Mouse (Mus musculus): ENCODE measurements at regions not wholly inside any gene's neighbourhood (a gene's known extent, or its start where the extent isn't known, plus 50 kb on each side); places are given as distances from the start of the nearest gene placed in this dataset.

- WGBS = 43% methylated on average over 1 of the region's 1 CpGs
Observed at GRCm38 (mm10) chr3:128081430-128081829, 185.3 kb upstream of the Fam241a start.

GRCm38 (mm10) chr3:128067861-128068260, 171.7 kb upstream of the Fam241a start:
- 69% methylated on average over 4 of the region's 4 CpGs for WGBS
- Histone ChIP-seq H3K9ac (ENCODE audit: low read length) (no peak overlapping the region), H3K27ac (ENCODE audit: low read length) (no peak overlapping the region), H3K27me3 (ENCODE audit: control insufficient read depth, insufficient read depth, low read length) (no peaks in the 10 kb centered on the region), H3K4me1 (ENCODE audit: control insufficient read depth, insufficient read depth, low read length) (no peaks in the 10 kb centered on the region), H3K9me3 (replicated peaks; ENCODE audit: control insufficient read depth, low read length) (no peaks in the 10 kb centered on the region), H3K4me2 (ENCODE audit: low read depth, low read length) (no peak overlapping the region), H3K36me3 (ENCODE audit: control insufficient read depth, insufficient read depth, low read length) (no peaks in the 10 kb centered on the region), H3K4me3 (replicated peaks; ENCODE audit: low read length) (no peak overlapping the region)
- no peak for ATAC-seq (ENCODE audit: insufficient read depth, low FRiP score)

More at GRCm38 (mm10) chr3:128081430-128081829, 185.3 kb upstream of the Fam241a start:
- Histone ChIP-seq H3K36me3 (ENCODE audit: control insufficient read depth, insufficient read depth, low read length) (no peaks in the 10 kb centered on the region), H3K9me3 (replicated peaks; ENCODE audit: control insufficient read depth, low read length) (no peaks in the 10 kb centered on the region), H3K4me3 (replicated peaks; ENCODE audit: low read length) (no peak overlapping the region), H3K4me1 (ENCODE audit: control insufficient read depth, insufficient read depth, low read length) (no peaks in the 10 kb centered on the region), H3K9ac (ENCODE audit: low read length) (no peak overlapping the region), H3K4me2 (ENCODE audit: low read depth, low read length) (no peak overlapping the region), H3K27me3 (ENCODE audit: control insufficient read depth, insufficient read depth, low read length) (no peaks in the 10 kb centered on the region), H3K27ac (ENCODE audit: low read length) (no peak overlapping the region)
- no peak for ATAC-seq (ENCODE audit: insufficient read depth, low FRiP score)

- Histone ChIP-seq H3K4me2 (ENCODE audit: low read depth, low read length) (no peak overlapping the region), H3K36me3 (ENCODE audit: control insufficient read depth, insufficient read depth, low read length) (no peaks in the 10 kb centered on the region), H3K9me3 (replicated peaks; ENCODE audit: control insufficient read depth, low read length) (no peaks in the 10 kb centered on the region), H3K4me1 (ENCODE audit: control insufficient read depth, insufficient read depth, low read length) (no peaks in the 10 kb centered on the region; the same call in 1 of the 2 replicates), H3K27me3 (ENCODE audit: control insufficient read depth, insufficient read depth, low read length) (no peaks in the 10 kb centered on the region), H3K27ac (ENCODE audit: low read length) (no peak overlapping the region), H3K9ac (ENCODE audit: low read length) (no peak overlapping the region), H3K4me3 (replicated peaks; ENCODE audit: low read length) (no peak overlapping the region)
- ATAC-seq (ENCODE audit: insufficient read depth, low FRiP score) = no peak
- WGBS = 41% methylated on average over 9 of the region's 9 CpGs
Observed at GRCm38 (mm10) chr3:128054031-128054430, 157.9 kb upstream of the Fam241a start.

GRCm38 (mm10) chr3:128043709-128044108, 147.6 kb upstream of the Fam241a start:
- Histone ChIP-seq H3K9me3 (replicated peaks; ENCODE audit: control insufficient read depth, low read length) (no peaks in the 10 kb centered on the region), H3K27ac (ENCODE audit: low read length) (no peak overlapping the region), H3K4me2 (ENCODE audit: low read depth, low read length) (no peak overlapping the region), H3K4me3 (replicated peaks; ENCODE audit: low read length) (no peak overlapping the region), H3K4me1 (ENCODE audit: control insufficient read depth, insufficient read depth, low read length) (no peaks in the 10 kb centered on the region), H3K9ac (ENCODE audit: low read length) (no peak overlapping the region), H3K36me3 (ENCODE audit: control insufficient read depth, insufficient read depth, low read length) (no peaks in the 10 kb centered on the region), H3K27me3 (ENCODE audit: control insufficient read depth, insufficient read depth, low read length) (no peaks in the 10 kb centered on the region)
- no peak for ATAC-seq (ENCODE audit: insufficient read depth, low FRiP score)
- 55% methylated on average over 3 of the region's 3 CpGs for WGBS

GRCm38 (mm10) chr3:128040407-128041115, 144.4 kb upstream of the Fam241a start:
- no peaks in the 10 kb centered on the region for H3K9me3 ChIP-seq (replicated peaks; ENCODE audit: control insufficient read depth, low read length)
- peak overlapping the region; percentile 78 for H3K27ac ChIP-seq (ENCODE audit: low read length)
- no peak overlapping the region for H3K9ac ChIP-seq (ENCODE audit: low read length)
- WGBS = 43% methylated on average over 12 of the region's 12 CpGs
- H3K36me3 ChIP-seq (ENCODE audit: control insufficient read depth, insufficient read depth, low read length) = no peaks in the 10 kb centered on the region
- no peaks in the 10 kb centered on the region for H3K4me1 ChIP-seq (ENCODE audit: control insufficient read depth, insufficient read depth, low read length)
- peak; percentile 88 for ATAC-seq (ENCODE audit: insufficient read depth, low FRiP score)
- peak overlapping the region; percentile 32 for H3K4me2 ChIP-seq (ENCODE audit: low read depth, low read length)
- H3K27me3 ChIP-seq (ENCODE audit: control insufficient read depth, insufficient read depth, low read length) = no peaks in the 10 kb centered on the region
- peak overlapping the region; percentile 3; the same call in 1 of the 2 replicates for H3K4me3 ChIP-seq (replicated peaks; ENCODE audit: low read length)

GRCm38 (mm10) chr3:128039185-128039584, 143.1 kb upstream of the Fam241a start:
- no peaks in the 10 kb centered on the region for H3K36me3 ChIP-seq (ENCODE audit: control insufficient read depth, insufficient read depth, low read length)
- 42% methylated on average over 5 of the region's 5 CpGs for WGBS
- no peak overlapping the region for H3K27ac ChIP-seq (ENCODE audit: low read length)
- H3K4me1 ChIP-seq (ENCODE audit: control insufficient read depth, insufficient read depth, low read length) = no peaks in the 10 kb centered on the region
- ATAC-seq (ENCODE audit: insufficient read depth, low FRiP score) = no peak
- no peak overlapping the region for H3K9ac ChIP-seq (ENCODE audit: low read length)
- no peak overlapping the region for H3K4me3 ChIP-seq (replicated peaks; ENCODE audit: low read length)
- no peaks in the 10 kb centered on the region for H3K9me3 ChIP-seq (replicated peaks; ENCODE audit: control insufficient read depth, low read length)
- no peak overlapping the region for H3K4me2 ChIP-seq (ENCODE audit: low read depth, low read length)
- H3K27me3 ChIP-seq (ENCODE audit: control insufficient read depth, insufficient read depth, low read length) = no peaks in the 10 kb centered on the region

- H3K9ac ChIP-seq (ENCODE audit: low read length) = no peak overlapping the region
- no peak for ATAC-seq (ENCODE audit: insufficient read depth, low FRiP score)
- H3K27me3 ChIP-seq (ENCODE audit: control insufficient read depth, insufficient read depth, low read length) = no peaks in the 10 kb centered on the region
- H3K27ac ChIP-seq (ENCODE audit: low read length) = no peak overlapping the region
- H3K36me3 ChIP-seq (ENCODE audit: control insufficient read depth, insufficient read depth, low read length) = no peaks in the 10 kb centered on the region
- no peaks in the 10 kb centered on the region for H3K9me3 ChIP-seq (replicated peaks; ENCODE audit: control insufficient read depth, low read length)
- no peaks in the 10 kb centered on the region for H3K4me1 ChIP-seq (ENCODE audit: control insufficient read depth, insufficient read depth, low read length)
- H3K4me2 ChIP-seq (ENCODE audit: low read depth, low read length) = no peak overlapping the region
- WGBS = 64% methylated on average over 10 of the region's 10 CpGs
- no peak overlapping the region for H3K4me3 ChIP-seq (replicated peaks; ENCODE audit: low read length)
Observed at GRCm38 (mm10) chr3:128036538-128036937, 140.4 kb upstream of the Fam241a start.

GRCm38 (mm10) chr3:128030352-128030751, 134.2 kb upstream of the Fam241a start:
- H3K4me1 ChIP-seq (ENCODE audit: control insufficient read depth, insufficient read depth, low read length) = no peaks in the 10 kb centered on the region
- no peak overlapping the region for H3K9ac ChIP-seq (ENCODE audit: low read length)
- no peaks in the 10 kb centered on the region for H3K9me3 ChIP-seq (replicated peaks; ENCODE audit: control insufficient read depth, low read length)
- no peak for ATAC-seq (ENCODE audit: insufficient read depth, low FRiP score)
- H3K36me3 ChIP-seq (ENCODE audit: control insufficient read depth, insufficient read depth, low read length) = no peaks in the 10 kb centered on the region
- no peak overlapping the region for H3K4me2 ChIP-seq (ENCODE audit: low read depth, low read length)
- no peaks in the 10 kb centered on the region for H3K27me3 ChIP-seq (ENCODE audit: control insufficient read depth, insufficient read depth, low read length)
- no peak overlapping the region for H3K4me3 ChIP-seq (replicated peaks; ENCODE audit: low read length)
- no peak overlapping the region for H3K27ac ChIP-seq (ENCODE audit: low read length)
- 88% methylated on average over 3 of the region's 3 CpGs for WGBS

GRCm38 (mm10) chr3:128029565-128029915, 133.4 kb upstream of the Fam241a start:
- no peaks in the 10 kb centered on the region for H3K9me3 ChIP-seq (replicated peaks; ENCODE audit: control insufficient read depth, low read length)
- WGBS = 54% methylated on average over 5 of the region's 5 CpGs
- peak overlapping the region; percentile 2; the same call in 1 of the 2 replicates for H3K27ac ChIP-seq (ENCODE audit: low read length)
- no peaks in the 10 kb centered on the region for H3K27me3 ChIP-seq (ENCODE audit: control insufficient read depth, insufficient read depth, low read length)
- no peaks in the 10 kb centered on the region for H3K36me3 ChIP-seq (ENCODE audit: control insufficient read depth, insufficient read depth, low read length)
- H3K9ac ChIP-seq (ENCODE audit: low read length) = no peak overlapping the region
- no peak overlapping the region for H3K4me2 ChIP-seq (ENCODE audit: low read depth, low read length)
- H3K4me3 ChIP-seq (replicated peaks; ENCODE audit: low read length) = no peak overlapping the region
- H3K4me1 ChIP-seq (ENCODE audit: control insufficient read depth, insufficient read depth, low read length) = no peaks in the 10 kb centered on the region
- 0 out of 2 replicates have a peak, but pooled peaks have one; percentile 33 for ATAC-seq (ENCODE audit: insufficient read depth, low FRiP score)
